Mouse (Mus musculus) MEL (cell line): ENCODE results near the gene Maml2.

Experiments used
- CHD2 ChIP-seq: IDR thresholded peaks from 2 replicates; pipeline ENCODE4 v1.6.1; 2011; ENCODE audit warnings: low read length, improper control_type of control experiment
- CTCF ChIP-seq, 3 experiments: IDR thresholded peaks in 2 of 3; conservative IDR thresholded peaks in 1 of 3; 2 replicates each; pipeline ENCODE4 v1.5.1; 2011 to 2012; ENCODE audit warnings: low read length in 3 of 3, low read depth in 2 of 3, mild to moderate bottlenecking in 2 of 3, improper control_type of control experiment in 1 of 3, inconsistent platforms in 1 of 3, mixed read lengths in 1 of 3, moderate library complexity in 1 of 3; ENCODE audit not compliant: control insufficient read depth in 1 of 3, insufficient read depth in 1 of 3, poor library complexity in 1 of 3, severe bottlenecking in 1 of 3
- POLR2A ChIP-seq, 2 experiments: IDR thresholded peaks; 2 replicates each; pipeline ENCODE4 v1.6.1; 2011 to 2012; ENCODE audit warnings: low read length in 2 of 2, mild to moderate bottlenecking in 2 of 2, control low read depth in 1 of 2, improper control_type of control experiment in 1 of 2, low read depth in 1 of 2, moderate library complexity in 1 of 2; ENCODE audit not compliant: control insufficient read depth in 1 of 2, insufficient read depth in 1 of 2, poor library complexity in 1 of 2
- ZKSCAN1 ChIP-seq: IDR thresholded peaks from 2 replicates; pipeline ENCODE4 v1.6.1; 2012; ENCODE audit warnings: low read depth, mild to moderate bottlenecking, inconsistent platforms, low read length, improper control_type of control experiment, moderate library complexity
- ZNF384 ChIP-seq: IDR thresholded peaks from 2 replicates; pipeline ENCODE4 v1.6.1; 2012; ENCODE audit warnings: low read depth, mild to moderate bottlenecking, inconsistent platforms, low read length, improper control_type of control experiment

DNA sequence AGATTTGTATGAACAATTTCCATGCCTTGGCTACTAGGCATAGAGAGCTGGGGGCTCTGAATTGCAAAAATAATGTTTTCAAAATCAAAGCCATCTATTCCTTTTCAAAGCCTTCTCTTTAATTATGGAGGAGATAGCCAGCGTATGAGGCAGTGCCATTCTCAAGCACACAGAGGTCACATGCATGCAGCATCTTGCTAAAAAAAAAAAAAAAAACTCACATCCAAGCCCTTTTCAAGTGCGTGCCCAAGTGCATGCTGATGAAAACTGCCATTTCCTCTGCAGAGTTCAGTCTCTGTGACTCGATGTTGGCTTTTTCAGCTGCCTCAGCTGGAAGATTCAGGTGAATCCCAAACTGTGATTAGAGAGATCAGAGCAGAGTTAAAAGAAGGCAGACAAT lies 304.0 kb downstream of the Maml2 start:
- no peak for TF ChIP-seq POLR2A (IDR thresholded peaks at IDR 0.05; ENCODE audit: control insufficient read depth in 1 of 2, insufficient read depth in 1 of 2, low read depth in 1 of 2, low read length in 2 of 2, poor library complexity in 1 of 2)
- no peak for TF ChIP-seq ZNF384
- no peak for TF ChIP-seq CHD2
- no peak for TF ChIP-seq CTCF (IDR thresholded peaks at IDR 0.05 in 2 of 3, conservative IDR thresholded peaks at IDR 0.05 in 1 of 3; ENCODE audit: control insufficient read depth in 1 of 3, insufficient read depth in 1 of 3, low read depth in 2 of 3, low read length in 3 of 3, poor library complexity in 1 of 3, severe bottlenecking in 1 of 3)
- no peak for TF ChIP-seq ZKSCAN1
